Mouse (Mus musculus): ENCODE measurements at regions not wholly inside any gene's neighbourhood (a gene's known extent, or its start where the extent isn't known, plus 50 kb on each side); places are given as distances from the start of the nearest gene placed in this dataset.

DNA sequence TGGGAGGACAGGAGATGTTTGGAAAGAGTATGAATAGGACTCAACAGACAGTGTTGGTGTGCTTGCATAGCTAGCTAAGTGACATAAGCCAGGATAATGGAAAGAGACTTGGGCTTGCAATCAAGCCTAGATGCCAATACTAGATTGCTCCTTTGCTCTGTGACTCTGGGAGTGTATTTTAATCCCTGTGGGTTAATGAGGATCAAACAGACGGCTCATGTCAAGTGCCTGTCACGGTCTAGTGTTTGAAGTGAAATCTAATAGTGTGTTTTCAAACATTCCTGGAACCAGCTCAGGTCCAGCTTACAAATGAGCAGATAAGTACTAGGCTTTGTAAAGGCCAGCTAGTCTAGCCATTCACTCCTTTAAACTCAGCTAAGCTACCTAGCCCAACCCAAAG, 64.1 kb upstream of the Ranbp3l start:
- ATAC-seq (replicated peaks; ENCODE audit: low FRiP score, low TSS enrichment, poor library complexity, severe bottlenecking) = no peak

DNA sequence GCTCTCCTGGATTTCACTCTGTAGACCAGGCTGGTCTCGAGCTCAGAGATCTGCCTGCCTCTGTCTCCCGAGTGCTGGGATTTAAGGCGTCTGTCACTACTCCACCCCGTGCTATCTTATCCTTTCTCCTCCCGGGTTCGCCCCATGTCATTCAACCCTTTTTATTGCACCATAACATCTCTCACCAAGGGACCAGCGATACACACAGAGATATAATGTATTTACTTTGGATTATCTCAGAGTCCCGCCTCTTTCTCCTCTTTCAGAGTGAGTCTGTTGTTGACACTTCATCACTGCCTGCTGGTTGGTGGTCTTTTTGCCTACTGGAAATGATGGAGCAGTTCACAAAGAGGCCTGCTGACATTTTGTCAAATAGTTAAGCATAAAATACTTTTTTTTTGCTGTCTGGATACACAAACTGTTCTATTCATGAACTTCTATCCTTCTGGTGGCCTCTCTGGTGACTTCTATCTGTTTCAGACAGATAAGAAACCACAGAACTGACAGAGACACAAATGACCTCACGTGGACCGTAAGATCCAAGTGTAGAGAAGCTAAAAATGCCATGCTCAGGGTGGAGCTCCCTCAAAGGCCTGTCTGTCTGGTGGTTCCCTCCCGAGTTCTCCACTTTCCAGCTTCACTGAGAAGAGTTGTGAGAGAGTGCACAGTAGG, 70.1 kb upstream of the Ranbp3l start:
- ATAC-seq (replicated peaks; ENCODE audit: low FRiP score, low TSS enrichment, poor library complexity, severe bottlenecking) = peak; percentile 85

DNA sequence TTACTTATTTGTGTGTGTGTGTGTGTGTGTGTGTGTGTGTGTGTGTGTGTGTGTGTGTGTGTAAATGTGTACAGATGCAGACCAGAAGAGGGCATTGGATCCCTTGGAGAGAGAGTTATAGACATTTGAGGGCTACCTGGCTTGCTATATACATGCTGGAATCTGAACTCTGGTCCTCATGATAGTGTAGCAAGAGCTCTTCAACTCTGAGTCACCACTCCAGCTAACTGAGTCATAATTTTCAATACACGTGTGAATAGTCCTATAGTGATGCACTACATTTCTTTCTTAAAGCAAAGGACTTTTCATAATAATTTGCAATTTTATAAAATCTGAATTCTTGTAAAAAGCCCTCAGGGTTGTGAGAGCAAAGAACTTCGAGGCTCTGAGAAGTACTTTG, 70.9 kb upstream of the Ranbp3l start:
- no peak for ATAC-seq (replicated peaks; ENCODE audit: low FRiP score, low TSS enrichment, poor library complexity, severe bottlenecking)

DNA sequence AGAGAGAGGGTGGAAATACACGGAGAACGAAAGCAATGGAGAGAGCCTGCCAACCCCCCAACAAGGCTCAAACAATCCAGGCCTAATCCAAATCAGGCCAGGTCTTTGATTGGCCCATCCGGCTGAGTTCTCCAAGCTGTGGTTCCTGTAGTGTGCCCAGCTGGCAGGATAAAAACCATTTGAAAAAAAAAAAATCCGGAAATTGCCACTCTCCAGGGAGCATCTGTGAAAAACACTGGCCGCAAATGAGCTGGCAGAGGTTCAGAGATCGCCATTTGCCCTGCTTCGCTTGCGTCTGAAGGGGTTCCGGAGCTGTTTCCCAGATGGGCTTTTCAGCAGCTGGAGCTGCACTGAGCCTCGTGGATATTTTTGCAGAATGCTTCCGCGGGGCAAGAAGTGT, 71.4 kb upstream of the Ranbp3l start:
- ATAC-seq (replicated peaks; ENCODE audit: low FRiP score, low TSS enrichment, poor library complexity, severe bottlenecking) = no peak

DNA sequence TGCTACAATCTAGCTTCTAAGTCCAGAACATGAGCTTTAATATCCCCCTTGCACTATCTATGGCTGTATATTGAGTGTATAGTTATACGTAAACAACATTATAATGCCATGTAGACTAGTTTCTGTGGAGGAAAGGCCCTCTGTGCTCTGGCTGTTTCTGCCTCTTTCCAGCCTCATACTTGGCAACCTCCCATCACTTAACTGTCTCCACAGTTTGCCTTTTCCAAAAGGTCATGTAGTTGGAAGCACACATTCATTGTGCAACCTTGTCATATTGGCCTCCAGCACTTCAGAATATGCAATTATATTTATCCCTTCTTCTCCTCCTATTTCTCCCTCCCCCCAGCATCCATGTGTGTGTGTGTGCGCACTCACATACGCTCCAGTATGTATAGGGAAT, 82.2 kb upstream of the Ranbp3l start:
- ATAC-seq (replicated peaks; ENCODE audit: low FRiP score, low TSS enrichment, poor library complexity, severe bottlenecking) = no peak

DNA sequence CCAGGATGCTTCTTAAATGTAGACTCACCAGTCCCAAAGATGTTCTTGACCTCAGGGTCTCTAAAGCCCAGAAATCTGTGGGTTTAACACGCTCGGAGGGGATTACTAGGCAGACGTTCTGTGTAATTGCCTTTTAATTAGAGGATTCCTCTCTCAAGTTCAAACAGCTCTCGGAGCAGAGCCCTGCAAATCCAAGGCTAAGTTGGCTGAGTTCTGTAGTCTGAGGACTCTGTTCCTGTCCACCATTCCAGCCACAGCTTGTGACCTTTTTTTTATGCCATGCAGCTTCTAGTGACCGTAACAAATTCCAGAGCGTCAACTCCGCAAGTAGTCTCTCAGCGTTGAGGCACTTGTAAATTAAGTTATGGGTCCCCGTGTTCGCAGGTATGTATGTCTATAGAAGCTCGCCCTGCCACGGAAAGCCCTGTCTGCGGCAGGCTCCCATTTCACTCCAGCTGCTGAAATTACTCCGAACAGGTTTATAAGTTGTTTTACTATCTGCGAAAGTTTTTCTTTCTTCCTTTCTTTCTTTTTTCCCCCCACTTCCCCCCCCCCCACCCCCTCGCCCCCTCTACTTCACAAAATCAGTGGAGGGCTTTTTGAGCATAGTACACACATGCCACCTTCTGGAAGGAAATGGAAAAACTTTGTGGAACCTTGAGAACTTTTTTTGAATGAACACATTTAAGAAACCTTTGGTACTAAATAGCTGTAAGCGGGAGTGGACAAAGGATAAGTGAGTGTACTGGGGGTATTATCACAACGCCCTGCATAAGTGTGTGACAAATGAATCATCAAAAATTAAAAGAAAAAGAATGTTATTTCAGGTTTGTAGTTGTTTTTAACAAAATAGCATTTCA, 82.9 kb upstream of the Ranbp3l start:
- no peak for ATAC-seq (replicated peaks; ENCODE audit: low FRiP score, low TSS enrichment, poor library complexity, severe bottlenecking)

DNA sequence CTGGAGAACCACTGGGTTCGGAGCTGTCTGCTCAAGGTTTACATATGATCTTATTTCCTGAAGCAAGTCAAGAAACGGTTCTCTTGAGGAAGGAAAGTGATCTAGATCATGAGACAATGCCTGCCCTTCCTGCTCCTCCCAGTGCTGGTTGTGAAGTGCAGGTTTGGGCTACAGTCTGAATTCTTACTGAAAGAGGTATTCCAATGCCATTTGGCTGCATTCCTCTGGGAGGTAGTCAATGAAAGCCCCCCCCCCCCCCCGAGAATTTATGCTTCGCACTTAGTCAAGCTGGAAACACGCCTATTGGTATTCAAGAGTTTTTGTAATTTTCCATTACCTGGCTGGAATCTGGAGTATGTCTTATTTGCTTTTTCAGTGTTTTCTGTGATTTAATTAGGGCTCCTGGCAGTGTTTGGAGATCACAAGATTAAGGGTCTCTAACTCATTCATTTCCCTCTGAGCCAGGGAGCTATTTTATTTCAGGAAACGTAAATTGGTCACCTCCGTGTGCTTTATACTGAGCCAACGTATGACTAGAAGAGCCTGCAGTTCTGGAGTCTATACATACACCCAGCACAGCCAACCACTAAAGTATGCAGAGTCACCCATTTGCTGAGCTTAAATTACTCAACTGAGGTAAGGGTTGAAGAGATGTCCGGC, 84.7 kb upstream of the Ranbp3l start:
- ATAC-seq (replicated peaks; ENCODE audit: low FRiP score, low TSS enrichment, poor library complexity, severe bottlenecking) = no peak

DNA sequence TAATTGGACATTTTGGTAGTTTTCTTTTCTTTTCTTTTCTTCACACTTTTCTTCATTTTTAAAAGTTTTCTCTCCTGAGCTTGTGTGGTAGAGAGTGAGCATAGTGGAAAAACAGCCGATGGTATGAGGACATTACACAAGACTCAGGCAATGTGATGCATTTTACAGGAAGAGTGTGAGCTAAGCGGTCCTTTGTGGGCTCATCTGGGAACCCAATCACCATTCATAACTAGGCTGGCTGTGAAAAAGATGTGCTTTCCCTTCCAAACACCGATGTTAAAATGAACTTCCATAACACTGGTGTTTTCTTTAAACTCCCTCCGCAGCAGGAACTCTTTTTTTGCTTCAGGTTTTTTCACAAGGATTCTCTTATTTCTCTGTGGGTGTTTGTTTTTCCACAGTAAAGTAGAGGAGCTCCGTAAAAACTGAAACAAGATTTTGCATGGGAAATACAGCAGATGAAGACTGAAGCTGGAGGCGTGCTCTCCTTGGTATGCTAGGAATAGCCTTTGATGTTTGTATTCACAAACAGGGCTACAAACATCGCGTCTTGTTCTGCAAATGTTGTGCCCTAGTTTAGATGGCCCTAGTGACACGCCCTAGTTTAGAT, 92.8 kb upstream of the Ranbp3l start:
- ATAC-seq (replicated peaks; ENCODE audit: low FRiP score, low TSS enrichment, poor library complexity, severe bottlenecking) = no peak

DNA sequence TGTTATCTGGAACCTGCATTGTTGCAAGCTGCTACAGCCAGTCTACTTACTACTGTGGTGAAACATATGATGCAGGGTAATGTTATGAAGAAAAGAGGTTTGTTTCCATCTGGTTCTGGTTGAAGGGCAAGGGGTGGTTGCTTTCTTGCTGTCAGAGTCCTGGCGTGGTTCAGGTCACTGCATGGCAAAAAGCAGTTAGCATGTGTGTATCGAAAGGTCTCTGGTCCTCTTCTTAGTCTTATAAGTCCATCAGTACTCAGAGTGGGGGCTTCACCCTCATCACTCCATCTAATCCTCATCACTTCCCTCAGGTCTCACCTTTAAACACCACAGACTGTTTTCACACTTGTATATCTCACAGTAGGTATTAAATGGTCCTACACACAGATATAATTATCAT, 99.7 kb upstream of the Ranbp3l start:
- no peak for ATAC-seq (replicated peaks; ENCODE audit: low FRiP score, low TSS enrichment, poor library complexity, severe bottlenecking)

DNA sequence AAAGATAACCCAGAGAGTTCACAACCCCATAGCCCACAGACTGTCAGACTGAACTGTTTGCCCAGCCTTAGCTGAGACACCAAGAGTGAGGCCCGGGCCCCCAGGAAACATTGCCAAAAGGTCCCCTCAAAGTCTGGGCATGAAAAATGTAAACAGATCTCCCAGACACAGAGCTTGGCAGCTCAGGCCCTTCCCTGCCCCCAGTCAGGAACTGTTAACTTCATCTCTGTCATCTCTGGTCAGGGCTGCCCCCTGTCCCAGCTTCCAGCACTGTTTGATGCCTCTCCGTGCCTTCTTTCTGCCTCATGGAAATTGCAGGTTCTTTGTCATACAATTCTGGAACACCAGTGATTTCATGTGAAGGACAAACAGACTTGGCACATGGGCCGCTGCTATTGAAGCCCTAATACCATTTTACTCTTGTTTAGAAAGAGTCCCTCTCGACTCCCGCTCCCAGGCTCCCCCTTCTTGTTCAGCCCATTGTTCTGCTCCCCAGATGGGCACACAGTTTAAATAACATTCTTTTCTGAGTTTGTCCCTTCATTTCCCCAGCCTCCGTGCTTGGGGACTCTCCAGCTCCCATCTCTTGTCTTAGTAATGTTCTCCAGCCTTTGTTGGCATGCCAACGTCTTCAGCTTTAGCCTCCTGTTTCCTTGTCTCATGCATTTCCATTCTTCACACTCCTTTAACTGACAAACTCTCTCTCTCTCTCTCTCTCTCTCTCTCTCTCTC, 100.4 kb upstream of the Ranbp3l start:
- no peak for ATAC-seq (replicated peaks; ENCODE audit: low FRiP score, low TSS enrichment, poor library complexity, severe bottlenecking)

DNA sequence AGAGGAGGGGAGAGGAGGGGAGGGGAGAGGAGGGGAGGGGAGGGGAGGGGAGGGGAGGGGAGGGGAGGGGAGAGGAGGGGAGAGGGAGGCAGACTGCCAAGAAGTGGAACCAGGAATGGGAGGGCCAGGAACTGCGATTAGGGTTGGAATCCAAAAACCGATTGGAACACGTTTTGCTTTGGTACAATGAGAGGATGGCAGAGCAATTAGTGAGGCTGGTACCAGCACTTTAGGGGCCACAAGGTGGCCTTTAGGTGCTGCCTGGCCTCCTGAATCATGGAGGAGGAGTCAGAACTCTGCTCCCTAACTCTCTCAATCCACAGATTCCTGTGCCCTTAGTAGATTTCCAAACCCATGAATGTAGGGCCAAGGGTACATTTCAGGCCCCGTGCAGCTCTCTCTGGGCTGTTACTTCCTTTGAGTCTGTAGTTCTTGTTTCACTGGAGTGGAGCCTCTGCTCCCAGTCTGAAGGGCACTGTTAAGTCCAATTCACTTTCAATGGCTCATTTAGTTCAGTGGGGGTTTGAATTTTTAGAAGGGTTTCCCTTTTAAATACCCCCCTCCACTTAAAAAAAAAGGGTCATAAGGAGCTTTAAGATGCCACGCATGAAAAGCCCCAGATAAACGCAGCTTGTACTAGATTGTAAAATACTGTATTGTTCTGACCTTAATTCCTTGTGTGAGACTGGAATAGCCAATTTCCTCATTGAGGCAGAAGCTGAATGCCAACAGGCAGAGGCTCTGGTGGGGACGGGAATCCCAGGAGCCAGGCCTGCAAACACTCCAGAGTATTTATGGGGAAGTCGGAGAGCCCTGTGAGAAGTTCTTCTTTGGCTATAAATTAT, 102.4 kb upstream of the Ranbp3l start:
- no peak for ATAC-seq (replicated peaks; ENCODE audit: low FRiP score, low TSS enrichment, poor library complexity, severe bottlenecking)

DNA sequence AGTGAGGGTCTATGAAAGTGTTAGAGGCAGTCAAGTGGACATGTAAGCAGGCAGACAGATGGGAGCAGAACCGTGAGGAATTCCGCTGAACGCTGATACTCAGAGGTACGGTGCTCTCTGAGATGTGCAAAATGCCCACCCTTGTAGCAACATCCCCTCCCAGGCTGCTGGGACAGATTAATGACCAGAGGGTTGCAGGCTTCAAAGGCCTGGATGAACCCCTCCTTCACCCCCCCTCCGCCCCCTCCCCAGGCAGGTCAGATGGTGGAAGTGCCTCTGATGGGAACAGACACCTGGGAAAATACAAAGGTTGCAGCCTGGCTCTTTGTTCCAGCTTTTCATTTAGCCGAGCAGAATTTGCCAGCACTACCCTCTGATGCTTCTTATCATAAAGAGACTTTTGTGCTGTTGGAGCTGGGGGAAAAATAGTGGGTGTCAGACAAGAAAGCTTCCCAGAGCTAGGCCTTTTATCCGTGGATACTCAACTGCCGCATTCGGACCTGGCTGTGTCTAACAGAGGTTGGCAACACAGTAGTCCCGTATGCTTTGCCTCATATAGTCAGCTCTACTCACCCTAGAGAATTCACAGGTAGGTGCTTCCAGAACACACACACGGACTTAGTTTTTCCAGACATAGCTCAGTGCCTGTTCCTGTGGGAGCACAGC, 111.2 kb upstream of the Ranbp3l start:
- ATAC-seq (replicated peaks; ENCODE audit: low FRiP score, low TSS enrichment, poor library complexity, severe bottlenecking) = no peak

DNA sequence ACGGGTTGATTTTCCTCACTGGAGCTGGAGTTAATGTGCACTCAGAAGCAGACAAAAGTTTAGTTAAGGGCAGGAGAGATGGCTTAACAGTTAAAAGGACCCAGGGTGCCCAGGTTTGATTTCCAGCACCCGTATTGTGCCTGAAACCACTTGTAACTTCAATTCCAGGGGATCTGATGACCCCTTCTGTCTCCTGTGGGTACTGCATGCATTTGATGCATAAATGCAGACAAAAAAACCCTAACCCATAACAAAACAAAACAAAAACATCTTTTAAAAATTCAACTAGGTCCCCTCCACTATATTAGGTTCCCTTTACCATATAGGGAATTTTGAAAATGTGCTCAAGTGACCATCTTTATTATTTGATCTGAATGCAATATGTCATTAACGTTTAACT, 112.2 kb upstream of the Ranbp3l start:
- ATAC-seq (replicated peaks; ENCODE audit: low FRiP score, low TSS enrichment, poor library complexity, severe bottlenecking) = no peak

DNA sequence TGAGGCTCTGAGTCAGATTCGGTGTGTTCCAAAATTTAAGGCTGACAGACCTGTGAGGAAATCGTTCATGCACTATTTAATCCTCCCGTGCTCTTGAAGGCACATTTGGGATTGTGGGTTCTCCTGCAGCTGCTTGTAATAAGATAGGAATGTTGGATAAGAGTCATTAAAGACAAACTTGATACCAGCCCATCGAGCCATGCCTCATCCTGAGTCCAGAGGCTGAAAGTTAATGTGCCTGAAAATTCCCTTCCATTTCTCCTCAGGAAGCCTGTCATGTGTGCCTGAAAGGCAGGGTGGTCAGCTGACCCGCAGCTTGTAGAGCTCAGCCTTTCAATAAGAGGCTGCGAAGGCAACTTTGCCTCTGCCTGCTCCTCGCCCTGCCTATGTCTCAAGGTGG, 113.4 kb upstream of the Ranbp3l start:
- ATAC-seq (replicated peaks; ENCODE audit: low FRiP score, low TSS enrichment, poor library complexity, severe bottlenecking) = no peak

DNA sequence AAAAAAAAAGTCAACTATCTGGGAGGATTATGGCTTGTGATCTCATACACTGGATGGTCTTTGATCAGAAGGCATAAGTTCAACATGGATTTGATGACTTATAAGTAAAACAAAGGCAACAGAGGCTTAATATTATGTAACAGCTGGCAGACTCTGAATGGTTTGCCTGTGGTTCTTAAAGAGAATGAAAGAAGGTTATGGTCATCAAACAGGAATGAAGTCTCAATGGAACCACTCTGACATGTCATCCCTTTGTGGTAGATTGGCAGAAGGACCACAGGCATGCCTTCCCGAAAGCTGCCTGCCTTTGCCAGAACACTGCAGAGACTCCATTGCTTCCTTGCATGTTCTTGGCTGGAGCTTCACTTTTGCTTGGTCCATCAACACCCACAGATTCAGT, 116.8 kb upstream of the Ranbp3l start:
- ATAC-seq (replicated peaks; ENCODE audit: low FRiP score, low TSS enrichment, poor library complexity, severe bottlenecking) = no peak

DNA sequence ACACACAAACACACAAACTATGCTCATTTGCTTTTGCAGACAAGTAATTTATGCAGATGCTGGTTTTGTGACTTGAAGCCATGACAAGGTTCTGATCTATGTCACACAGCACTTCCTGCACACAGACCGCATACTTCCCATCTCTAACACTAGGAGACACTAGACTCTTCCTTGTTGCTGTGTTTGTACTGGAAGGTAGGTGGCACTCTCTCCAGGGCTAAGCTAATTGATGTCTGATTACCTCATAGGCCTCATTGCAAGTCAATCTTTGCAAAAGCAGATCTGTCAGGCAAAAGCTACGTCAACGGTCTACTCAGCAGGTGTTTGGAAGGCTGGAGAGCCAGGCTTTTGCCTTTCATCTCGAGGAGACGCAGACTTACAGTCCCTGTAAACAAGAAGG, 118.3 kb upstream of the Ranbp3l start:
- ATAC-seq (replicated peaks; ENCODE audit: low FRiP score, low TSS enrichment, poor library complexity, severe bottlenecking) = peak; percentile 47; the same call in 1 of the 2 replicates

DNA sequence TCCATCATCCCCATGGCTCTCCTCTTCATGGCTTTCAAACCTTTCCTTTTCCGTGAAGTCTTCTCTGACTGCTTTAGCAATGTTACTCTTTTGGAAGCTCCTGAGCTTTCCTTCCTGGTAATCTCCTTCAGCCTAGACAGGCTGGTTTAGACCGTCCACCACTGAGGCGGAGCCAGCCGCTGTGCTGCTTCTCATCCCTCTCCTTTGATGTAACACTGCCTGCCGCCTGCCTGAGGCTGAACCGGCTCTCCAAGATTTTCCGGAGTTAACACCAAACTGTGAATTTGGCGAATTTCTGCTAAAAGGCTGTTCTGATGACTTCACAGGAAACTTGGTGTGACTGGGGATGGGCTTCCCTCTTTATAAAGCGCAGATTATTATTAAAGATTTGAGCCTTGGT, 125.6 kb upstream of the Ranbp3l start:
- ATAC-seq (replicated peaks; ENCODE audit: low FRiP score, low TSS enrichment, poor library complexity, severe bottlenecking) = no peak

DNA sequence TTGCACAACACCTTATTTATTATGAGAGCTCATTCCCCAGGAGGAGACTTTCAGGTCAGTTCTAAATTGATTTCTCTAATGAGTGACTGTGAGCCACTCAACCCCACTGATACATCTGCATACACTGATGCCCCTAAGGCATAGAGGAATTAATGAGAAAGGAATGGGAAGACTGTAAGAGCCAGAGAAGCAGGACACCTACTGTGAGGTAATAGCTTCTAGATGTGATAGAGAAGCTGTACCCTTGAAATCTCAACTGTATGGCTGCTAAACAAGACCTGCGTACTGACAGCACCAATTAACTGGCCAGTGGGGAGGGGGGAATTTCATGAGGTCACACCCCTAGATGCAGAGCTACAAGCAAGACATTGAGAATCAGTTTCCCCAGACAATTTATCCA, 128.3 kb upstream of the Ranbp3l start:
- ATAC-seq (replicated peaks; ENCODE audit: low FRiP score, low TSS enrichment, poor library complexity, severe bottlenecking) = no peak
